Mouse (Mus musculus) intestine, embryonic 16.5 days (tissue): ENCODE data around the gene Zfp653. TPM values are rescaled to one million over a fixed set of nuclear protein-coding genes. Genes with fewer than 3 reads are reported as not detected.

Experiments used
- ATAC-seq: fragments of 200-750 bp; cut with Nextera tagmentation; 2 replicates; pipeline ENCODE4 v1.8.0; 2017; ENCODE audit warnings: moderate TSS enrichment, moderate library complexity
- H3K27ac ChIP-seq: fragments of 300-500 bp; sonication (generic); 2 replicates; pipeline ENCODE4 v1.5.1; 2014; ENCODE audit warnings: mild to moderate bottlenecking, low read length
- H3K27me3 ChIP-seq: fragments of 300-500 bp; sonication (generic); replicated peaks from 2 replicates; pipeline ENCODE4 v1.6.1; 2014; ENCODE audit warnings: low read length, control low read depth, mixed read lengths; ENCODE audit not compliant: control insufficient read depth, insufficient read depth
- H3K36me3 ChIP-seq: fragments of 300-500 bp; sonication (generic); 2 replicates; pipeline ENCODE4 v1.6.1; 2014; ENCODE audit warnings: low read length, control low read depth; ENCODE audit not compliant: control insufficient read depth, insufficient read depth
- H3K4me1 ChIP-seq: fragments of 300-500 bp; sonication (generic); 2 replicates; pipeline ENCODE4 v1.6.1; 2014; ENCODE audit warnings: low read length, control low read depth, mixed read lengths; ENCODE audit not compliant: control insufficient read depth, insufficient read depth
- H3K4me2 ChIP-seq: fragments of 300-500 bp; sonication (generic); 2 replicates; pipeline ENCODE4 v1.6.1; 2014; ENCODE audit warnings: low read depth, low read length, control low read depth
- H3K4me3 ChIP-seq: fragments of 300-500 bp; sonication (generic); 2 replicates; pipeline ENCODE4 v1.5.1; 2014; ENCODE audit warnings: mild to moderate bottlenecking, low read length
- H3K9ac ChIP-seq: fragments of 300-500 bp; sonication (generic); 2 replicates; pipeline ENCODE4 v1.6.1; 2014; ENCODE audit warnings: low read depth, low read length
- H3K9me3 ChIP-seq: fragments of 300-500 bp; sonication (generic); 2 replicates; pipeline ENCODE4 v1.6.1; 2016; ENCODE audit warnings: low read length, control low read depth; ENCODE audit not compliant: control insufficient read depth
- WGBS: fragments of 180-500 bp; shearing (Covaris S2); extraction: QIAGEN DNeasy Blood & Tissue Kit; methylation state at CpG from one replicate; pipeline ENCODE4 v1.1.7; 2014; 5-methylcytosine and 5-hydroxymethylcytosine counted together
- polyA plus RNA-seq: library from polyadenylated mRNA; unstranded; fragments of >200 nt; fragmentation: Nextera tagmentation; extraction: Ambion mirVana; gene quantifications from 2 replicates; pipeline ENCODE4 v1.2.1, GENCODE M21; 2015

Zfp653 gene
- polyA plus RNA-seq, 1 experiment from 2014 or later: 9.7 TPM

- H3K4me3 ChIP-seq: no peak overlapping the region
- H3K4me2 ChIP-seq: no peak overlapping the region
- H3K27me3 ChIP-seq: peaks cover 32% of the 10 kb centered on the region
- peak; percentile 3; the same call in 1 of the 2 replicates for ATAC-seq
- no peak overlapping the region for H3K27ac ChIP-seq
- H3K4me1 ChIP-seq: peaks cover 16% of the 10 kb centered on the region
- no peaks in the 10 kb centered on the region for H3K9me3 ChIP-seq
- WGBS: 57% methylated on average over 11 of the region's 11 CpGs
- H3K36me3 ChIP-seq: no peaks in the 10 kb centered on the region
- no peak overlapping the region for H3K9ac ChIP-seq
Observed at GRCm38 (mm10) chr9:22049315-22049714, 21.9 kb downstream of the Zfp653 start.

- Histone ChIP-seq H3K9me3 (no peaks in the 10 kb centered on the region), H3K4me1 (peaks cover 15% of the 10 kb centered on the region), H3K4me2 (no peak overlapping the region), H3K9ac (no peak overlapping the region), H3K27me3 (peaks cover 22% of the 10 kb centered on the region), H3K27ac (no peak overlapping the region), H3K36me3 (no peaks in the 10 kb centered on the region), H3K4me3 (no peak overlapping the region)
- 56% methylated on average over 9 of the region's 9 CpGs for WGBS
- no peak for ATAC-seq
Observed at GRCm38 (mm10) chr9:22047329-22047728, 23.8 kb downstream of the Zfp653 start.

GRCm38 (mm10) chr9:22041832-22042231 lies 29.3 kb downstream of the Zfp653 start:
- no peak for ATAC-seq
- Histone ChIP-seq H3K4me3 (no peak overlapping the region), H3K4me2 (no peak overlapping the region), H3K9ac (no peak overlapping the region), H3K27ac (no peak overlapping the region), H3K9me3 (no peaks in the 10 kb centered on the region), H3K27me3 (no peaks in the 10 kb centered on the region), H3K4me1 (no peaks in the 10 kb centered on the region), H3K36me3 (no peaks in the 10 kb centered on the region)
- 51% methylated on average over 2 of the region's 2 CpGs for WGBS

- Histone ChIP-seq H3K4me3 (no peak overlapping the region), H3K9ac (no peak overlapping the region), H3K4me2 (no peak overlapping the region), H3K27ac (no peak overlapping the region), H3K36me3 (no peaks in the 10 kb centered on the region), H3K27me3 (no peaks in the 10 kb centered on the region), H3K9me3 (no peaks in the 10 kb centered on the region), H3K4me1 (no peaks in the 10 kb centered on the region)
- WGBS: 62% methylated on average over 10 of the region's 10 CpGs
- ATAC-seq: no peak
Observed at GRCm38 (mm10) chr9:22037826-22038225, 33.4 kb downstream of the Zfp653 start.

GRCm38 (mm10) chr9:22035300-22036044 lies 35.7 kb downstream of the Zfp653 start:
- WGBS: 54% methylated on average over 6 of the region's 6 CpGs
- Histone ChIP-seq H3K4me2 (no peak overlapping the region), H3K27me3 (no peaks in the 10 kb centered on the region), H3K9ac (no peak overlapping the region), H3K4me3 (no peak overlapping the region), H3K9me3 (no peaks in the 10 kb centered on the region), H3K4me1 (no peaks in the 10 kb centered on the region), H3K27ac (no peak overlapping the region), H3K36me3 (no peaks in the 10 kb centered on the region)
- ATAC-seq: no peak

GRCm38 (mm10) chr9:22030386-22030785 lies 40.8 kb downstream of the Zfp653 start:
- Histone ChIP-seq H3K27ac (no peak overlapping the region), H3K9me3 (no peaks in the 10 kb centered on the region), H3K4me2 (no peak overlapping the region), H3K4me3 (no peak overlapping the region), H3K9ac (no peak overlapping the region), H3K27me3 (no peaks in the 10 kb centered on the region), H3K4me1 (no peaks in the 10 kb centered on the region), H3K36me3 (no peaks in the 10 kb centered on the region)
- WGBS: 89% methylated on average over 9 of the region's 9 CpGs
- no peak for ATAC-seq

- Histone ChIP-seq H3K27ac (no peak overlapping the region), H3K4me3 (no peak overlapping the region), H3K9ac (no peak overlapping the region), H3K9me3 (no peaks in the 10 kb centered on the region), H3K27me3 (no peaks in the 10 kb centered on the region), H3K4me2 (no peak overlapping the region), H3K4me1 (no peaks in the 10 kb centered on the region), H3K36me3 (no peaks in the 10 kb centered on the region)
- WGBS: 47% methylated on average over 7 of the region's 7 CpGs
- ATAC-seq: no peak
Observed at GRCm38 (mm10) chr9:22028467-22028866, 42.7 kb downstream of the Zfp653 start.

- H3K4me3 ChIP-seq: no peak overlapping the region
Observed at GRCm38 (mm10) chr9:22024592-22024991, 46.6 kb downstream of the Zfp653 start.

GRCm38 (mm10) chr9:22017208-22017825 lies 53.9 kb downstream of the Zfp653 start:
- no peak overlapping the region for H3K27ac ChIP-seq
- no peaks in the 10 kb centered on the region for H3K27me3 ChIP-seq
- no peak for ATAC-seq
- H3K9me3 ChIP-seq: no peaks in the 10 kb centered on the region
- no peaks in the 10 kb centered on the region for H3K4me1 ChIP-seq
- peaks cover 17% of the 10 kb centered on the region for H3K36me3 ChIP-seq
- H3K9ac ChIP-seq: no peak overlapping the region
- H3K4me2 ChIP-seq: no peak overlapping the region
- H3K4me3 ChIP-seq: no peak overlapping the region
- WGBS: 74% methylated on average over 7 of the region's 7 CpGs

More at GRCm38 (mm10) chr9:22024592-22024991, 46.6 kb downstream of the Zfp653 start:
- H3K4me1 ChIP-seq: no peaks in the 10 kb centered on the region
- WGBS: 58% methylated on average over 8 of the region's 8 CpGs
- H3K27me3 ChIP-seq: no peaks in the 10 kb centered on the region
- no peaks in the 10 kb centered on the region for H3K9me3 ChIP-seq
- H3K9ac ChIP-seq: no peak overlapping the region
- H3K36me3 ChIP-seq: no peaks in the 10 kb centered on the region
- no peak overlapping the region for H3K4me2 ChIP-seq
- no peak for ATAC-seq
- H3K27ac ChIP-seq: no peak overlapping the region
